Mouse (Mus musculus) ES-E14 (cell line): ENCODE results near the gene Scgb3a1. TPM values are rescaled to one million over a fixed set of nuclear protein-coding genes. Genes with fewer than 3 reads are reported as not detected.

Experiments
- DNase-seq: peaks from one replicate; pipeline ENCODE4 v3.0.0-alpha.2; 2013; ENCODE audit warnings: low read depth, low spot score
- H3K27ac ChIP-seq: 2 replicates; pipeline ENCODE4 v1.5.1; 2012; ENCODE audit warnings: low read depth, mild to moderate bottlenecking, low read length, moderate library complexity, mixed read lengths; ENCODE audit not compliant: poor library complexity, insufficient read depth, severe bottlenecking
- H3K36me3 ChIP-seq: 2 replicates; pipeline ENCODE4 v1.6.1; 2012; ENCODE audit warnings: mild to moderate bottlenecking, low read length, moderate library complexity, mixed read lengths; ENCODE audit not compliant: control insufficient read depth, poor library complexity, insufficient read depth, severe bottlenecking
- H3K4me1 ChIP-seq, 2 experiments: fragments of 150-350 bp in 1 of 2; sonication (generic) in 1 of 2; 2 replicates each; pipeline ENCODE4 v1.6.1; 2012; ENCODE audit warnings: low read length in 2 of 2, mild to moderate bottlenecking in 1 of 2, mixed read lengths in 1 of 2; ENCODE audit not compliant: control insufficient read depth in 2 of 2, insufficient read depth in 2 of 2, poor library complexity in 1 of 2
- H3K4me3 ChIP-seq, 2 experiments: fragments of 150-350 bp in 1 of 2; sonication (generic) in 1 of 2; 2 replicates each; pipeline ENCODE4 v1.5.1; 2012; ENCODE audit warnings: low read length in 2 of 2, low read depth in 1 of 2, mild to moderate bottlenecking in 1 of 2, mixed read lengths in 1 of 2; ENCODE audit not compliant: insufficient read depth in 1 of 2, poor library complexity in 1 of 2, severe bottlenecking in 1 of 2
- H3K9ac ChIP-seq: 2 replicates; pipeline ENCODE4 v1.6.1; 2012; ENCODE audit warnings: low read depth, mild to moderate bottlenecking, low read length, mixed read lengths; ENCODE audit not compliant: poor library complexity, insufficient read depth, severe bottlenecking
- H3K9me3 ChIP-seq: fragments of 150-350 bp; sonication (generic); 2 replicates; pipeline ENCODE4 v1.6.1; 2012; ENCODE audit warnings: low read depth, mild to moderate bottlenecking, low read length; ENCODE audit not compliant: control insufficient read depth, insufficient read depth
- CHD2 ChIP-seq: IDR thresholded peaks from 2 replicates; pipeline ENCODE4 v1.6.1; 2014; ENCODE audit warnings: mild to moderate bottlenecking, low read depth, low read length, inconsistent platforms
- HCFC1 ChIP-seq: IDR thresholded peaks from 2 replicates; pipeline ENCODE4 v1.6.1; 2012; ENCODE audit warnings: low read length, inconsistent platforms, borderline replicate concordance; ENCODE audit not compliant: insufficient read depth
- MAFK ChIP-seq: IDR thresholded peaks from 2 replicates; pipeline ENCODE4 v1.6.1; 2014; ENCODE audit warnings: mild to moderate bottlenecking, low read depth, low read length, inconsistent platforms; ENCODE audit not compliant: insufficient read depth
- ZC3H11A ChIP-seq: IDR thresholded peaks from 2 replicates; pipeline ENCODE4 v1.6.1; 2012; ENCODE audit warnings: low read depth, mild to moderate bottlenecking, inconsistent platforms, low read length, borderline replicate concordance
- ZNF384 ChIP-seq: IDR thresholded peaks from 2 replicates; pipeline ENCODE4 v1.6.1; 2012; ENCODE audit warnings: low read depth, low read length, inconsistent platforms
- in situ Hi-C, 2 experiments: fragments of 600-800 bp; cut with MboI; formaldehyde crosslinking; loops; one replicate each; pipeline ENCODE4 v1.15.1; 2025; ENCODE audit warnings: low sequenced_read_pairs in 2 of 2, inconsistent platforms in 1 of 2; ENCODE audit not compliant: unreplicated experiment in 2 of 2
- total RNA-seq: library from RNA; depleted of rRNA; stranded (reverse); fragments of 300-350 nt; gene quantifications from 2 replicates; pipeline ENCODE4 v1.2.3, GENCODE M21; 2012

Gene Scgb3a1
- total RNA-seq, 1 experiment, result 1.6 TPM

DNA sequence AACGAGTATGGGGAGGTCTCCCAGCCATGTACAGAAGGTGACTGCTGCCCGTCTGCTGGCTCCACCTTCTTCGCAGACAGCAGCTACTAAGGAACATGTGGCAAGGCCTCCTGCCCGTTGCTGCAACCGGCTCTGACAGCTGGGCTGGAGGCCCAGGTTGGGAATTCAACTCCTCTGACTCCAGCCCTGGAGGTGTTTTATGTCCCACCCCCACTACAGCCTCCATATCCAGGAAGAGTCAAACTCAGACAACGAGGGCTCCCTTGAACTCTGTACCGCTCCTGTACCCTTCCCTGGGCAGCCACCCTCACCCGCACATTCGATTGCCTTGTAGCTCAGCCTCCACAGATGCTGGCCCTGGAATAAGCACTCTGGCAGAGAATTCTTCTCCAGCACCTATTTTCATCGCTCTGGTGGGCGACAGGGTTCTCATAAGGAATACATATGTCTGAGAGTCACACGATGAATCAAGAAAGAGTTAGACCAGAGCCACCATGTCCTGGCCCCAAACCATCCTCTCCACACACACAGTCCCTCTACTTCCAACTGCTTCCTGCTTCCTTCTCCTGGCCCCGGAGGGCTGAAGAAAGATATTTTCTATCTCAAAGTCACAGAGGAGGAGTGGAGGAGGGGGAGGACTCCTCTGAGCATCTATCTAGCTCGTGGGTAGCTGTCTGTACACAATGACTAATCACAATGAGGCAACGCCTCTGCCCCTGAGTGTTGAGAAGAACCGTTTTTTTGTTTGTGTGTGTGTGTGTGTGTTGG is 12.2 kb upstream of the Scgb3a1 start:
- no peak overlapping the region for H3K27ac ChIP-seq
- peak overlapping the region; percentile 55; the same call in 1 of the 2 replicates for H3K9ac ChIP-seq
- no peak overlapping the region for H3K4me3 ChIP-seq
- no peaks in the 10 kb centered on the region for H3K36me3 ChIP-seq
- peaks cover 2 to 17% of the 10 kb centered on the region in 2 experiments; a peak in 2 of 4 replicates for H3K4me1 ChIP-seq
- DNase-seq, result no peak
- TF ChIP-seq MAFK (no peak), CHD2 (no peak), HCFC1 (no peak), ZC3H11A (no peak), ZNF384 (no peak)
- in situ Hi-C loops, result no loop called here
- no peaks in the 10 kb centered on the region for H3K9me3 ChIP-seq

DNA sequence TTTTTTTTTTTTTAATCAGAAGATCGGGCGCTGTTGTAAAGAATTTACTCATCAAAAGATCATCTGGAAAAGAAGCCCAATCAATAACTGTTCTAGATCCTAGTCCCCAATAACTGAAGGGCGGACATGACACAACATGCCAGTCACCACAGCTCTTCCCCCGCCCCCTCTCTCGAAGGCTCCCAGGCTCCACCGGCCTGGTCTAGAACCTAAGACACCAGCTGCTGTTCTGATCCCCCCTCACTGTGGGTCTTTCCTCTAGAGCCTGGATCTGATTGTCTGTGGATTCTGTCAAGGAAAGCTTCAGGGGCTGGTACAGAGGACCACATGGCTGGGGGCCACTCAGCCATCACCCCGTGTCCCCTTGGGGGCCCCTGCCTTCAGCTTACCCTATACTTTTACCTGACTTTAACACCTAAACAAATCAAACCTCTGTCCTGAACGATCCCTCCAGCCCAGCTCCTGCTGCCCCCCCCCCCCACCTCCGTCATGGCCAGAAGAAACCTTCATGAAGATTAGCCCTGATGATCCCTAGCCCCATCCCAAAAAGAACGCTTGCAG is 11.6 kb upstream of the Scgb3a1 start:
- H3K4me1 ChIP-seq, result peaks cover 2 to 17% of the 10 kb centered on the region in 2 experiments; a peak in 2 of 4 replicates

DNA sequence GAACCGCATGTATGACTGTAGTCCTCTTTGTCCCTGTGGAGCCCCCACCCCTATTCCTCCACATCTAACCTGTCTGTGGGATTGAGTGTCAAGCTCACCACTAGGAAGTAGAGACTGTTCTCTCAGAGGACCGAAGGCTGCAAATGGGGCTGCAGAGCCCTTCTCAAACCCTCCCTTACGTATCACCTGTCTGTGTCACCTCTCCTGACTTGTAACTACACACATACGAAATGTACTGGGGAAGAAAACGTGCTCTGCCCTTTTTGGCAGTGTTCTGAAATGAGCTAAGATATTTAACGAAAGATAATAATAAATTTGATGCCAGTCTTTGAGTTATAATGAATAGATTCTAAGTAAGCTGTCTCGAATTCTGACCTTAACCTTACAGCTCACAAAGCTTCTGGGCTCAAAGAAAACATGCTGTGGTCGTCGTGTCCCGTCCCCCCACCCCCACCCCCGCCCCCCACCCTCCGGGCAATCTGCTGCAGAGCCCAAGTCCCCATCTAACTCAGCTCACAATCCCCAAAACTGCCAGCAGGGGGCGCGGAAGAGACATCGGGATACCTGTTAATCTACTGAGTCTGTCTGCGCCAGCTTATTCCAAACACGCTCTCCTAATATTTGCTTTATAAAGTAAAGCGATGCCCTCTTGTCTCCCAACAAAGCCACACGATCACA is 10.9 kb upstream of the Scgb3a1 start:
- in situ Hi-C loops, result no loop called here
- Histone ChIP-seq H3K4me1 (peaks cover 2 to 17% of the 10 kb centered on the region in 2 experiments; a peak in 2 of 4 replicates), H3K9me3 (no peaks in the 10 kb centered on the region), H3K27ac (no peak overlapping the region), H3K36me3 (no peaks in the 10 kb centered on the region), H3K9ac (no peak overlapping the region), H3K4me3 (no peak overlapping the region)
- DNase-seq, result peak; percentile 78
- TF ChIP-seq ZC3H11A, result no peak
- no peak for TF ChIP-seq MAFK
- TF ChIP-seq ZNF384, result no peak
- no peak for TF ChIP-seq CHD2
- TF ChIP-seq HCFC1, result no peak

More for the DNA sequence above, 11.6 kb upstream of the Scgb3a1 start:
- Histone ChIP-seq H3K27ac (no peak overlapping the region), H3K4me3 (no peak overlapping the region), H3K9ac (no peak overlapping the region; the same call in 1 of the 2 replicates), H3K9me3 (no peaks in the 10 kb centered on the region), H3K36me3 (no peaks in the 10 kb centered on the region)
- no peak for DNase-seq
- in situ Hi-C loops, result no loop called here
- no peak for TF ChIP-seq MAFK
- TF ChIP-seq ZNF384, result no peak

DNA sequence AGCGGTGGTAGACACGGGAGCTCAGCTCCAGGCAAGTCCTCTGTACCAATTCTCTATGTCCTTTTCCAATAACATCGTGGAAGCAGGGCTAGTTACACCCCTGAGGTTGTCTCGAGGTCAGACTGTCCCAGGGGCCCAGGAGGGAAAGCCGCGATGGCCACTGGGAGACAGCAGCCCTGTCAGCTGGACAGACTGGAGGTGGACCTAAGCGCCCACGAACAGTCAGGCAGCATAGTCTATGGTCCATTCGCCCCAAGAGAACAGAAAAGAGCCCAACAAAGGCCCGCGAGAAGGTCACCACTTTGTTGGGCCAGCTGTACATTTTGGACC is 10.4 kb upstream of the Scgb3a1 start:
- DNase-seq, result no peak
- no peaks in the 10 kb centered on the region for H3K9me3 ChIP-seq
- H3K4me1 ChIP-seq, result peaks cover 2 to 20% of the 10 kb centered on the region in 2 experiments; a peak in 2 of 4 replicates
- H3K27ac ChIP-seq, result no peak overlapping the region
- H3K36me3 ChIP-seq, result no peaks in the 10 kb centered on the region
- no peak overlapping the region for H3K4me3 ChIP-seq
- TF ChIP-seq HCFC1, result no peak
- no peak for TF ChIP-seq CHD2
- TF ChIP-seq MAFK, result no peak
- no peak for TF ChIP-seq ZNF384
- no peak for TF ChIP-seq ZC3H11A
- in situ Hi-C loops, result no loop called here
- 0 out of 2 replicates have a peak overlapping the region, but pooled peaks have one; percentile 14 for H3K9ac ChIP-seq
